Mouse (Mus musculus) spleen, postnatal 0 days (tissue): ENCODE measurements around the gene Fam173a. TPM values are rescaled to one million over a fixed set of nuclear protein-coding genes. Genes with fewer than 3 reads are reported as not detected.

Experiments
- polyA plus RNA-seq: library from polyadenylated mRNA; unstranded; fragments of >200 nt; fragmentation: Nextera tagmentation; extraction: Ambion mirVana; gene quantifications from 2 replicates; pipeline ENCODE4 v1.2.1, GENCODE M21; 2015

Gene Fam173a
- 64.4 and 68.0 TPM in 2 replicates for polyA plus RNA-seq

DNA sequence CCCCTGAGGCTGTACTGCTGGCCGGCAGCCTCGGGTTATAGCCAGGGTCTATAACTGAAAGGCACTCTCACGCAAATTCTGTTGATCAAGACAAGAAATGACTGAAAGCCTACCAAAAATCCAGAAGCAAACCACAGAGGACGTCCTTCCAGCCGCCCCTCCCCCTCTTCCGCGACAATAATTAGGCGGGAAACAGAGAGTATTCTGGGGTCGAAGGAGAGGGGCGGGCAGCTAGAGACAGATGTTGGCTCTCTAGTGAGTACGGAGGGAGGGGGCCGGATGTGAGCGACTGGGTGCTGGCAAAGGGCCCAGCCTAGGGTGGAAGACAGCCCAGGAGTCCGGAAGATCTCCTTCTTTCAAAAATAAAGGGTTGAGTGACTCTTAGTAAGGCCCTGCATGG, at the start of gene Fam173a:
Fam173a (minus strand) TSS at position 287 of the 400 bp plus-strand sequence.

DNA sequence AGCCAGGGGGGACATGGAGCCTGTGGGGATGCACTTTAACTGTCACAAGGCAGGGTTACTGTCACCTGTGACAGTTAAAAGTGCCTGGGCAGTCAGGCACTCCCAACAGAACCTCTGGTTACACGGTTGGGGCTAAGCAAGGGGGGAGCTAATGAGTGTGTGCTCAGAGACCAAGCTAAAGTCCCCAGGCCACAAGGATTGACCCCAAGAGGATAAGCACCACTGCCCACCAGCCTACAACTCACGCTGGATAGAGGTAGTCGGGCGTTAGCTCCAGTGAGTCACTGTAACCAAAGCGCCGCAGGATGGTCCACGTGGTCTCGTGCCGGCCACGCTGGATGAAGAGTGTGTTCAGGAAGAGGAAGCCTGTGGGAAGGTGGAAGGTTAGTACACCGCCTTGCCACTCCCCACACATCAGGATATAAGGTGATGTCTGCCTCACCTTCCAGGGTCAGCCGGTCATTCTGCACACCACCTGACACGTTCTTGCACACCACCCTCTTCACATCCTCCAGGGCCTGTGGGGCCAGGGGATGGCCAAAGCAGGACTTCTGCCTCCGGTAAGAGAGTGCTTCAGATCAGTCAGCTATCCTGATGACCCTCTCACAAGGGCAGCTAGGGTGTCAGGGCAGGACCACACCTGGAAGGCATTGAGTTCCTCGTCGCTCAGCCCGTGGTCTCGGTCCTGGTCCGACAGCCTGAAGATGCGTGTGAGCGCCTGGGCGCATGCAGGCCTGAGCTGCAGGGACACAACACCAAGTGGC, 48.6 kb upstream of the Fam173a start, which contains the start of gene Gm20683:
Gm20683 (minus strand) TSS at position 647 of the 764 bp plus-strand sequence.

DNA sequence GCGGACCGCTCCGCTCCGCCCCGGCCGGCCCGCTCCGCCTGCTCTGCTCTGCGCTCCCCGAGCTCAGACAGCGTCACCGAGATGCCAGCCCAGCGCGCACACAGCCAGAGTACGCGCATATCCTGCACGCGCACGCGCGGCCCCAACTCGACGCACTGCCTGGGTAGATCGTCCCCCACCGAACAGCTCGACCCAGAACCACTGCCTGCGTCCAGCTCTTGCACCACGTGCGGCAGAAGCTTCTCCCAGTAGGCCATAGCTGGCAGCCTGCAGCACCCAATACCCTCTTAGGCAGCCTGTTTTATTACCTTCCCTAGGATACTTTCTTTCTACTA, 44.3 kb upstream of the Fam173a start, which contains the start of gene Rhbdl1:
Rhbdl1 (minus strand) TSS at position 220 of the 335 bp plus-strand sequence.

DNA sequence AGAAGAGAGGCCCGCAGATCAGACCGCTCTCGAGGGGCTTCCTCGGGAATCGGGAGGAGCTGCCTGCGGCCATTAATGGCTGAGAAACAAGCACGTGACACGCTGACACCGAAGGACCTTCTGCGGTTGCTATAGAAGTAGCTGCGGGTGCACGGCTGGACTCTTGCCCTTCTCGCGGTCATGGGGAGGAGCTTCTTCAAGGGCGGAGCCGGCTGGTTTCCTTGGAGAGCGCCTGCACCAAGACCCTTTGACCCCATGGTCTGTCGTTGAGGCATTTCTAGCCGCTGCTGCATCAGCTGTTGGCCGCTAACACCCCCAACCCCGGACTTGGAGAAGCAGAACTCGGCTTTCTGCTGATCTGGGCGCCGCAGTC, 40.6 kb upstream of the Fam173a start, which contains the start of gene Stub1:
Stub1 (minus strand) TSS at position 114 of the 373 bp plus-strand sequence.

DNA sequence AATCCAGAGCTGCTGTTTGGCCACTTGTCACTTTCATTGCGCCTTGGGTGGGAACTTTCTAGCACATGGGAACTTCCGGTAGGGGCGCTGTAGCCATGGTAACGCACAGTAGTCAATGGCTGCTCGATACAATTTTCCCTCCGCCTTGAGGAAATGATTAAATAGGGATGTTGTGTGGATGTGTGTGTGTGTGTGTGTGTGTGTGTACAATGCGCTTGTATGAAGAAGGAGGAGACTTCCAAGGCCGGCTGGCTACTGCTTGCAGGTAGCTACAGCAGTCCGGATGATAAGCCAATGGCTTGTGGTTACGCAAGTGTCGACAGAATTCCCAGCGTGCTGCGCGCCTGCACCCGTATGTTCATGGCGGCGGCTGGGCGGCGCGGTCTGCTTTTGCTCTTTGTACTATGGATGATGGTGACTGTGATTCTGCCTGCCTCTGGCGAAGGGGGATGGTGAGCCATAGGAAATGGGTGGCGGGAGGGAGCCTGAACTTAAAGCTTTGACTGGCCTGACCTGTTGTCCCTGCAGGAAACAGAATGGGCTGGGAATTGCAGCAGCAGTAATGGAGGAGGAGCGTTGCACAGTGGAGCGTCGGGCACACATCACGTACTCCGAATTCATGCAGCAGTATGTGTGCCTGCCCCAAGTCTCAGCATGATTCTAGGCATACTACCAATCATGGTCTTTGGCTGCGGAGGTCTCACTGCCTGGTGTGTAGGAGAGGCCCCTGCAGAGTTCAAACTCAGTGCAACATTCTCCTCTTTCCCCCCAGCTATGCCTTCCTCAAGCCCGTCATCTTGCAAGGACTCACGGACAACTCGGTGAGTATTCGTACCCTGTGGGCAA, 36.2 kb upstream of the Fam173a start, which contains the start of gene Jmjd8:
Jmjd8 (plus strand) TSS at position 156 of the 846 bp plus-strand sequence.

DNA sequence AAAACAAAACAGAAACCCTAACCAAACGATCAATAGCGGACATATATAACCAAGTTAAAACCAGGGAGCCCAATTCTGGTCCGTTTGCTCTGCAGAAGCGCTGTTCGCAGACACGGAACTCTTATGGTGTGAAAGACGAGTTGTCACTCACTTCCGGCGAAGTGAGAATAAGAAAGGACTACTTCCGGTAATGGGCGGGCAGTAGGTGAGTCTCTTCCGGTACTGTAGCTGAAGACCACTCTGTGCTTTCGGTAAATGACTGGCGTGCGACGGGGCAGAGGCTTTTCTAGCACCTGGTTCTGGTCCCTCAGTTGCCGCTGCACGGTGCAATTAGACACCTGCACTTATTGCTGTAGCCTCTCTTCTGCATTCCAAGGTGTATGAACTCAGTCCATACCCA, 30.8 kb upstream of the Fam173a start, which contains the start of gene Wdr24:
Wdr24 (plus strand) TSS at position 176 of the 400 bp plus-strand sequence.

DNA sequence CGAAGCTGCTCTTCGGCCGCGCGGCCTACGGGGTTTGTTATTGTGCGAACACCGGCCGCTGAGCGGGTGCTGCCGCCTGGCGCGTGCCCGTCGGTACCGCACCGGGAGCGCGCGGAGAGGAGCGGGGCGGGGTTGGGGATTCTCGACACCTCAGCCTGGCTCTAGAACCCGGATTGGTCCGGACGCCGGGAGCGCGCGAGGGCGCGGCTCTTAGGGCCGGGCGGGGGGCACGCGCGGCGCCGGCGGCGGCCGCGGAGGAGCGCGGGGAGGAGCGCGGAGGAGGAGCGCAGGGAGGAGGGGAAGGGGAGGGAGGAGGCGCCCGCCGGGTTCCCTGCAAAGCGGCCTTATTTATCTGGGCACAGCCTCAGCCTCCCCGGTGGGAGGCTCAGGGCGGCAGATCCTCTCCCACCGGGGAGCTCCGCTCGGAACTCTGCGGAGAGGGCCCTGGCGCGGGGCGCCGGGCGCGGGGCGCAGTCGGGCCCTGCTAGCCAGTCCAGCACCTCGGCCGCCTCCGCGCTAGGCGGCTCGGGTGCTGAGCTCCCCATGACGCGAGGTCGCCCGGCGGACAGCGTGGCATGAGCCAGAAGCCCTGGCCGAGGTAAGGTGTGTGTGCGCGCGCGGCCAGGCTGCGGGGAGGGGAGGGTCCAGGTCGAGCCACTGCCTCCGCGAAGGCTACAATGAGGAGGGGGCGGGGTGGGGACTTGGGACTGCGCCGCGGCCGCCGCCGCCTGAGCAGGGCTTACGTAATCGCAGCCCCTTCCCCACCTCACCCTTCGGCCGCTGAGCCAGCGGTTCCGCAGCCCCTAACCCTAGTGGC, 16.3 kb upstream of the Fam173a start, which contains the start of gene Fbxl16:
Fbxl16 (plus strand) TSS at position 297 of the 817 bp plus-strand sequence.

DNA sequence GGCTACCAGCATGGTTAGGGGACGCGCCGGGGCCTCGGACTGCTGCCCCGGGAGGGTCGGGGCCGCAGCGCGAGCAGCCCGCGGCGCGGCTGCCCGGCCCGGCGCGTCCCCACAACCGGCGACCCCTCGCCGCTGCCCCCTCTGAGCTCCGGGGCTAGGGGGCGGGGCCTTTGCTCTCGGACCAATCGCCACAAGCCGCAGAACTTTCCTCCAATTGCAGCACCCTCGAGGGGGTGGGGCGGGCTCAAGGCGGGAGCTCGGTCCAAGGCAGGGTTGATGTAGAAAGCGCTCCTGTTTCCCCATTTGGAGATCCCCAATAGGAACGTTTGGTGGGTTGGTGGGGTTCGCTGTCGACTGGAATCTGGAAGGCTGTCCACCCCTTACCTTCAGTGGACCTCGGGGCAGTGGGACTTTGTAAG, 4.3 kb upstream of the Fam173a start, which contains the start of gene Metrn:
Metrn (minus strand) TSS at position 186 of the 419 bp plus-strand sequence.

DNA sequence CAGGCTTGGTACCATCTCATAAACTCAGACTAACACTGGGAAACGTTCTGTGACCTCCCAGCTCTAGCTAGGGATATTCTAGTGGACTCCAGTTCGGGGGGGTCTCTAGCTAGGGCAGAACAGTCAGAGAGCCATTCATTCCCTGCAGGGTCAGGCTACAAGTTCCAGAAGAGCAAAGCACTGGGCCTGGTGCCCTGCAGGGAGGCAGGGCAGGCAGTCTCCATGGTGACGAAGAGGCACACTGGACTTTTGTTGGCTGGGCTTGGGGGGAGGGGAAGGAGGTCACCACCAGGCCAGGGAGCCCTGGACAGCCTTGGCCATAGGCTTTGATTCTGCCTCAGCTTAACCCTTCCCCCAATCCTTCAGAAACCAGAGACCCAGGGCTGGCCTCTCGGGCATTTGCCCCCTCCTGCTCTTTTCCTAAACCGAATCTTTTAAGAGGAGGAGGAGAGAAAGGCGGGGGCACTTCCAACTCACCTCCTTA, 3.0 kb upstream of the Fam173a start, which contains the start of gene AC134908.4:
AC134908.4 (minus strand) TSS at position 51 of the 484 bp plus-strand sequence.

DNA sequence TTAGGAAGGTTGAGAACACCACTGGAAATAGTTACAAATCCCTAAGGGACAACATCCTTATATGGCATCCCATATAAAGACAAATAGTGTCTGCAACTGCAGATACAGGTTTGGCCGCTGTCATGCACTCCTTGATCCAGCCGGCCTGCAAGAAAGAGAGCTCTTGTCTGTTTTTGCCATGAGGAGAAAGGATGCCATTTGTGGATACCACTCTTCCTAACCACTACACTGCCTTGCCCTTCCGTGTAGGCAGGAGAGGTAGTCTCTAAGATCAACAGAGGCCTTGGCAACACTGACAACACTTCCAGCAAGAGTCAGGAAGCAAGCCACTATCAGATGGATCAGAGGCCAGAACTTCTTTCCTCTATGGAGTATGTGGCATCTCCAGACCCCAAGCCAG, 6.4 kb downstream of the Fam173a start, which contains the start of gene Ccdc78:
Ccdc78 (plus strand) TSS at position 301 of the 400 bp plus-strand sequence.

DNA sequence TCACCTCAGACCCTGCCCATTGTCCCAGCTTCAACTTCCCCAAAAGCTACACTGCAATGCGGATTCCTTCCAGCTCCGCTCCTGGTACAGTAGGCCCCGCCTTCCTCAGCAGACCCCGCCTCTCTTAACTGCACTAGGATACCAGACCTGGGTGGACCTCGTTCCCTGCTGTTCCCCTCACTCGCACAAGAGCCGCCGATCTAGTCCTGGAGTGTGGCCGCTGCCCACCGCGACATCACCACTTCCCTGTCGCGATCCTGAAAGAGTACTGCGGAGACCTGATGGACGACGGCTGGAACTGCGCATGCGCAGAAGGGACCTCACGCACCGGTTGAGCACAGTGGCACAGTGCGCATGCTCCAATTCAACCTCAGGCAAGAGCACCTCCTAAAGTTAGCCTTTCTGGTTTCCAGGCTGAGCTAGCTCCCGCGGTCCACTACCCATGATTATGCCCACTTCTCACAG, 7.4 kb downstream of the Fam173a start, which contains the start of gene Haghl:
Haghl (minus strand) TSS at position 393 of the 465 bp plus-strand sequence.

DNA sequence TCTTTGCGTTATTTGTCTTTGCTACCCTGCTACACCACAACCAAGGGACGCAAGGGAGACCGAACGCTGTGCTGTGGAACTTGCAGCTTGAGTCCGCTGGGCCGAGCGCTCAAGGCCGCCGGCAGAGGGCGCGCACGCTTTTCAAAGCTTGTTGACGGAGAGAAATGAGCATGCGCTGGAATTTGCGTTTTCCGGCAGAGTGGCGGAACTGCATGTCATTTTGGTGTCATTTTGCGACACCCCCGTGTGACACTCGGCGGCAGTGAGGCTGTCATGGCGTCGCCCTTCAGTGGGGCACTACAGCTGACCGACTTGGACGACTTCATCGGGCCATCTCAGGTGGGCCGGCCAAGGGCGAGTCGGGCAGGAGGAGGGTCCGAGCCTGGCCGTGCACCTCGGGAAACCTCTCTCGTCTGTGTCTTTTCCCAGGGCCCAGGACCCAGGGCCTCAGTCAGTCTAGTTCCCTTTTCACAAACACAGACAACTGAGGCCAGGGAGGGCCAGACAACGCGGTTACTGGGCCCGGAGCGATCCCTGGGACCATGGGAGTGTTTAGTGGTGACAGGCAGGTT, 19.1 kb downstream of the Fam173a start, which contains the start of gene Narfl:
Narfl (plus strand) TSS at position 228 of the 572 bp plus-strand sequence.

DNA sequence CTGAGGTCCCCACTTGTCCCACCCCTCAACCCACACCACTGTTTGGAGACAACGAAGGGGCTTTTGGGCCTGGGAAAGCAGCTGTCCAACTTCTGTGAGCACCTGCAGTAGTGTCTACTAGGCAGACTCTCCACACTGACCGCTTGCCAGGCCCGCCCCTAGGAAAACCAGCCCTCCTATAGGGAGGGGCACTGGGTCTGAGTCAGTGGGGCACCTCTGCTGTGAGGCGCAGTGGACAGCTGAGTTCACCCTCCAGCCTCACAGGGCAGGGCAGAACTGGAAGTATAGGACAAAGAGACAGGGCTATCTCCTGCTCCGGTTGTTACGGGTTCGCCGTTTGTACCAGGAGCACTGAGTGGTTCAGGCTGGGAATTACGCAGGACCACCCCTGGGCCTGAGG, 38.5 kb downstream of the Fam173a start, which contains the start of gene Msln:
Msln (minus strand) TSS at position 138 of the 400 bp plus-strand sequence.

Other genes starting within 250 kb of the Fam173a start
- 0.17 and 0.22 TPM in 2 replicates for gene Sox8, start 222.2 kb downstream of the Fam173a start, polyA plus RNA-seq
- gene Lmf1, start 213.8 kb downstream of the Fam173a start, polyA plus RNA-seq, result 6.1 and 7.9 TPM in 2 replicates
- 0.97 and 2.3 TPM in 2 replicates for gene Gng13, start 75.7 kb downstream of the Fam173a start, polyA plus RNA-seq
- 23.3 and 29.4 TPM in 2 replicates for gene Chtf18, start 65.5 kb downstream of the Fam173a start, polyA plus RNA-seq
- 9.7 and 10.3 TPM in 2 replicates for gene Rpusd1, start 65.2 kb downstream of the Fam173a start, polyA plus RNA-seq
- gene Mslnl, start 56.9 kb downstream of the Fam173a start, polyA plus RNA-seq, result not detected in 2 replicates
- gene Msln, start 38.5 kb downstream of the Fam173a start, polyA plus RNA-seq, result 66.0 and 71.7 TPM in 2 replicates
- gene Narfl, start 19.1 kb downstream of the Fam173a start, polyA plus RNA-seq, result 17.6 and 18.6 TPM in 2 replicates
- 24.5 and 25.5 TPM in 2 replicates for gene Haghl, start 7.2 kb downstream of the Fam173a start, polyA plus RNA-seq
- gene Ccdc78, start 6.3 kb downstream of the Fam173a start, polyA plus RNA-seq, result 0.10 and 0.19 TPM in 2 replicates
- gene AC134908.4, start 2.8 kb upstream of the Fam173a start, polyA plus RNA-seq, result not detected in 2 replicates
- gene Metrn, start 4.2 kb upstream of the Fam173a start, polyA plus RNA-seq, result 42.7 and 43.8 TPM in 2 replicates
- gene Fbxl16, start 16.2 kb upstream of the Fam173a start, polyA plus RNA-seq, result 0.38 and 0.73 TPM in 2 replicates
- gene Wdr24, start 30.7 kb upstream of the Fam173a start, polyA plus RNA-seq, result 9.9 and 11.4 TPM in 2 replicates
- 12.0 and 13.3 TPM in 2 replicates for gene Jmjd8, start 36.0 kb upstream of the Fam173a start, polyA plus RNA-seq
- gene Stub1, start 40.5 kb upstream of the Fam173a start, polyA plus RNA-seq, result 123 and 132 TPM in 2 replicates
- 1.4 and 1.9 TPM in 2 replicates for gene Rhbdl1, start 44.4 kb upstream of the Fam173a start, polyA plus RNA-seq
- 1.0 and 1.1 TPM in 2 replicates for gene Gm20683, start 48.9 kb upstream of the Fam173a start, polyA plus RNA-seq
- gene Rhot2, start 52.0 kb upstream of the Fam173a start, polyA plus RNA-seq, result 12.9 and 13.5 TPM in 2 replicates
- 10.9 and 12.9 TPM in 2 replicates for gene Wdr90, start 68.6 kb upstream of the Fam173a start, polyA plus RNA-seq
- gene Mcrip2, start 75.9 kb upstream of the Fam173a start, polyA plus RNA-seq, result 38.2 and 38.4 TPM in 2 replicates
- gene Mettl26, start 82.2 kb upstream of the Fam173a start, polyA plus RNA-seq, result 34.2 and 34.8 TPM in 2 replicates
- gene Wfikkn1, start 88.0 kb upstream of the Fam173a start, polyA plus RNA-seq, result 0.30 and 0.38 TPM in 2 replicates
- gene Rab40c, start 126.8 kb upstream of the Fam173a start, polyA plus RNA-seq, result 7.1 and 9.0 TPM in 2 replicates
- gene Pigq, start 152.0 kb upstream of the Fam173a start, polyA plus RNA-seq, result 119 and 130 TPM in 2 replicates
- 7.8 and 8.1 TPM in 2 replicates for gene Nhlrc4, start 152.1 kb upstream of the Fam173a start, polyA plus RNA-seq
- 0.07 and 0.11 TPM in 2 replicates for gene A930017K11Rik, start 159.7 kb upstream of the Fam173a start, polyA plus RNA-seq
- 15.0 and 15.2 TPM in 2 replicates for gene Capn15, start 192.9 kb upstream of the Fam173a start, polyA plus RNA-seq